Mouse (Mus musculus) kidney, postnatal 10 days (tissue): Measurements from ENCODE around the gene Erp44.

Source experiments
- DNase-seq: peaks from one replicate; pipeline ENCODE4 v3.0.0; 2021; ENCODE audit warnings: mixed read lengths

Gene Erp44

DNA sequence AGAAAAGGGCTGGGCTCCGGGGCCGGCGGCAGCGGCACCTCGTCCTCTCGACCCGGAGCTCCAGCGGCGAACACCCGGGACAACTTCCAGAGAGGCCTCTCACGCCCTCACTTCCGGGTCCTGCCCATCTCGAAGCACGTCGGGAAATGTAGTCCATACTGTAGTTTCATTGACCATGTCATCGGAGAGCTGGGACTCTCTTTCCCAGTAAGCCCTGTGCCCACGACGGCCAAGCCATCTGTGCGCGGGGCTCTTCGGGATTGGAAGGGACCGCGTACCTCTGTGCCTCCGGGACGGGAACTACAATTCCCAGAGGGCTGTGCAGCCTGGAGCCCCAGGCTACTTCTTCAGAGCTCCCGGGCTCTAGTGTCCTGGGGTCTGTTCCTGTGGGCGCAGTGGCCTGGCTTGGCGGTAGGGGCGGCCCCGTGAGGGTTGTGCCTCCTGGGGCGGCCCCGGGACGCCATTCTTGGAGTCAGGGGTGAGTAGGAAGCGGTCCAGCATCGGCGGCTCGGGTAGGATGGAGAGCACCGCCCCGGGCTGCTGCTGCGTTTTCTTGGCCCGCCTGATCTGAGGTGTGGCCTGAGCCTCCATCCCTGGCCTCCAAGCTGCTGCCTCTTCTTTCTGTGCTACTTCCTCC is at the start of gene Erp44, which contains the start of gene Invs:
Erp44 (minus strand) TSS at position 61 of the 637 bp plus-strand sequence.
Invs (plus strand) TSS at position 263 of the 637 bp plus-strand sequence.
- peak; percentile 95 for DNase-seq

DNA sequence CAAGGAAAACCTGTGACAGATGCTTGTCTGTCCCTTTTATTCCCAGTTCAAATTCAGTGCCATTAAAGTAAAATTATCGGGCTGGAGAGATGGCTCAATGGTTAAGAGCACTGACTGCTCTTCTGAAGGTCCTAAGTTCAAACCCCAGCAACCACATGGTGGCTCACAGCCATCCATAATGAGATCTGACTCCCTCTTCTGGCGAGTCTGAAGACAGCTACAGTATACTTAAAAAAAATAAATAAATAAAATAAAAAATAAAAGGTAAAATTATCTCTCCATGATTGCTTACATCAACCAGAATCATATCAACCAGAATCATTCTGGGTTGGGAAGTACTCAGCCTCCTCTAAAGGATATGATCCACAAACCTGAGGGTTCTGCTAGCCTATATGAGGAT is 48.7 kb upstream of the Erp44 start:
- no peak for DNase-seq

DNA sequence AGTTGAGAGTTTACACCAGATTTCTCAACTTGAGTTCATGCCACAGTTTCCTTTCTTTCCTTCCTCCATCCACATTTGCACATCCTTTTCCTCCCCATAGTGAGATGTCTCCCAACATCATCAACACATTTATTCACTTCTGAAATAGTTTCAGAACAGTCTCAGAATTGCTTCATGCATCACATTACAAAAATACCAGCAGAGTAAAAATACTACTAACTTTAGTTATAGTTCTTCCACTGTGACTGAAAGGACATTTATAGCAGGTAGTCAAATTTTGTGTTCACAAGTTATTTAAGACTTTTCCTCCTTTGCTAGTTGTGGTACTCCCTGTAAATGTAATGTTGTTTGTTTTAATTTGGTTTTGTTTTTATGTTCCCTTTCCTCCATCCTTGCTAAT is 47.8 kb upstream of the Erp44 start:
- DNase-seq, result no peak

DNA sequence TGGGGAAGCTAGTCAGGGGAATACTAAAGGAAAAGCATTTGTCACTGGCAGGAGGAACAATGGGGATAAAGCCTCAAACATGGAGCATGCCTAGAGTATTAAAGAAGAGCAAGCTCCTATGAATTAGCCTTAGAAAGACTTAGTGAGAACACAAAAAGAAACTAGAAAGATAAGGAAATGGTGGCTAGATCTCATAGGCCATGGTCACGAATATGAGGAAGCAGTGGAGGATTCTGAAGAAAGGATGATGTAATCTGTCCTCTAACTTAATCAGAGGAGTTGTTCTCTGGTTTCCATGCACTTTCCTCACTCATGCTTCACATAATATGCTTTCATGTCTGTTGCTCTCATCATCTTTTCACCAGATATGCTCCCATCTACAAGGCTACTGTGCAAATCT is 42.7 kb upstream of the Erp44 start:
- DNase-seq, result no peak

DNA sequence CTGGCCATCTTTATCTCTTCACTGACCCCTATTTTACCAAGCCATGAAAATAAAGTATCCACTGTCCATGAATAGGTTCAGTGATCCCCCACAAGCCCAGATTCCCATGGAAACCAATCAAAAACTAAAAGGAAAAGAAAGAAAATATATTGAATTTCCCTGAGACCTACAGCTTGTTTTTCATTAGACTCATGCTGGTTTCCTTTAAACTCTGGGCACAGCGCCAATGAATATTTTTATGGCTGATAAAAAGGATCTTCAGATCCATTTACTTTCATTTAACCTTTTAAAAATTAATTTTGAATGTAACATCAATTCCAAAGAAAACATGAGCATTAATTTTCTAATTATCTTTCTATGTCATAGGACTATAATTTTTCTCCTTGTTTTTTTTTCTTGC is 41.9 kb upstream of the Erp44 start:
- peak; percentile 46 for DNase-seq

DNA sequence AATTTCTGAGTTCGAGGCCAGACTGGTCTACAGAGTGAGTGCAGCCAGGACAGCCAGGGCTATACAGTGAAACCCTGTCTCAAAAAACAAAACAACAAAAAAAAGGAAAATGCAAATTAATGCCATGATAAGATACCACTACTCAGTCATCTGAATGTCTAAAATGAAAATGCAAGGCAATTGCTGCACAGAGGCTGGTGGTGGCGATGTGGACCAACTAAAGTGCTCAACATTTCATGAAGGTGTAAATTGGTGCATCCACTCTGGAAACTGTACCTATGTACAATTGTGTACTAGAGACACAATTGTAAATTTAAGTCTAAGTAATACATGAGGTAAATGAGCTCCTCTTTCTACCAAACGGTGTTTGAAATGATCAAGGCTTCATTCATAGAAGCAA is 36.7 kb upstream of the Erp44 start:
- no peak for DNase-seq

DNA sequence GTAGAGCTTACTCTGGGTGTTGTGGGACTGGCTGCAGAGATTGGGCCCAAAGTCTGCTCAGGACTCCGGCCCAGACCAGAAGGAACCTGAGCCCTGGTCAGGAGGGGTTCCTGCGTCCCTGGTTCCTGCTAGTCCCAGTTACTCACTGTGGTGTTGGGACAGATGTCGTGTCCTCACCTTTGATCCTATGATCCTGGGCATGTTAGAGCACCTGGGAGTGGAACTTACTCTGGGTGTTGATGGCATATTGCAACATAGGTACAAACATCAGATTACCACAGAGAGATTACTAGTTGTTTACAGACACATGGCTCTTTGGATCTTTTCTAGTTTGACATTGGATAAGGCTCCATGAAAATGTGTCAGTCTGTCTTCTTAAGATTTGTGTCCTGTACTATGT is 35.5 kb upstream of the Erp44 start:
- DNase-seq, result no peak

DNA sequence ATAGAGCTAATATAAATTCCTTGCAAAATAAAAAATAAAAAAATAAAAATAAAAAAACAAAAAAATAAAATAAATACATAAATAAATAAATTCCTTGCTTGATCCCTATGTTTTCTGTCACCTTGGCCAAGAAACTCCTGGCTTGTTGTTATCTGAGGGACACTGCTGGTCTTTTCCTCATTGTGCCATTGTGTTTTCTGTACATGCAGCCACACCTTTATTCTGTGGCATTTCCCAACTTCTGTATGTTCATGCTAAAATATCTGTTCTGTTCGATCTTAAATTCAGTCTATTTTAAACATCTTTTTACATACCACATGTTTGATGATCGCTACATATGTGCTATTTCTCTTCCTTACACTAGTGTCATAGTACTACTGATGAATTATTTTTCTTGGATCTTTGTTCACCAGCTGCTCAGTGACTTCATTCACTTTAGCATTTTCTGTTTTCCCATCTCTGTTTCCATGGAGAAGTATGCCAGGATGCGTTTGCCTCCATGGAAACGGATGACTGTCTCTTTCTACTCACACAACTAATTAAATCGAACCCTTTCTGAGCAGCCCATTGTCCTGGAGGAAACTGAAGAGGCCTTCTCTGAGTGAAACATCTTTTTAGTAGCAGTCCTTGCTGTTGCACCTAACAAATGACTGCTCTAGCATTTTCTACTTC is 7.9 kb upstream of the Erp44 start:
- no peak for DNase-seq

DNA sequence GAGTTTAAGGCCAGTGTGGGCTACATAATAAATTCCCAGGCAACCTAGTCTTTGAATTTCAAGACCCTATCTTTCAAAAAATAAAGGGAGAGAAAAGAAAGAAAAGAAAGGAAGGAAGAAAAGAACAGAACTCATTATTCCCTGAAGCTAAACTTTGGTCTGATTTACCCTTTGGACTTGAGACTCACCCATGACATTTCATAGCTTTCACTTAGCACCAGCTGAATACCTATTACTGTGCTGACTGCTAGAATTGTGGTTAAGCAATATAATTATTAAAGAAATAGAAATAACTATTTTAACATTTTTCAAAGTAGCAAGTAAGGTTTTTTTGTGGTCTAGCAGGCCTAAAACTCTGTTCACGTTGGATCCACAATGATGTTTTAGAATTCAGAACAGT is 1.8 kb upstream of the Erp44 start:
- no peak for DNase-seq

DNA sequence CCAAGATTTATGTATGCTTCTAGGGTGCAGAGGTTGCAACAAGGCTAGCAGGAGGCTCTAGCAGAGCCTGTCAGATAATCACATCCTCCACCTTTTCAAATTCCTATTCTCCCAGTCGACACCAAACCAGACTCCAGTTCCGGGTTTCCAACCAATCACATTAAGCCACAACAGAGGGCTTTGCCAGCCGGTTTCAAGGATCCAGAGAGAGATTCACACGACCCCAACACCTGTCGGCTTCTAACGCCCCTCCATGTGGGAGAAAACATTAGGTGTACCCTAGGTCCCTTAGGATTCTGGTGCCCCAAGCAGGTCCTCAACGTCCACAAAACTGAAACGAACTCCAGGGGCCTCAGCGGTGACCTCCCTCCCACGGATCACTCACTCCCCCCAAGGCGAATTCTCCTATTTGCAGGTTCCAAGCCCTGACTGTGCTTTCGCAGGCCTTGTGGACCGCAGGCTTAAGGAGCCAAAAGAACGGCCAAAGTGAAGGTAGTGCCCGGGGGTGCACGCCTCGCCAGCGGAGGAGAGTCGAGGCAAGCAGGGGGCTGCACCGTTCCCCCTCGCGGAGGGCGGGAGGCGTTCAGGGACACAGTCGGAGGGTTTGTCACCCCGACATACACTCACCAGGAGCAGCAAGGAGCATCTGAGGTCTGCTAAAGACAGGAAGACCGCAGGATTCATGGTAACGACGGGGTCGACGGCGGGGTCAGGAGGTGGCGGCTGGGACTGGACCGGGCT is 431 bp downstream of the Erp44 start:
- DNase-seq, result peak; percentile 23

DNA sequence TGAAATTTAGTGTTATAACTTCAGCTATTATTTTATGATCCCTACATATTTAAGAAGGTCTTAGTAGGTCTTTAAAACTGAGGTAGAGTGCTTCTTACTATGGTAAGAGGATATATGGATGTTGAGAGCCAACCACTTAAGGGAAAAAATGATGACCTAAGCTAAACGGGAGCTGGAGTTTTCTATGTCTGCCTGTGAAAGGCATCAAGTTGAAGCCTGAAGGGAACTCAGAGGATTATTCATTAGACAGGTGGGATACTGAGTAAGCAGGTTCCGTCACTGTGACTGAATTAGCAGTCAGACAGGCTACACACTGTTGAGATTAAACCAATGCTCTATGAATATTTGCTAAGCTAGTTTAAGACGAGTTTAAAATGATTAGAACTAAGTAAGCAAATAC is 2.3 kb downstream of the Erp44 start:
- no peak for DNase-seq

DNA sequence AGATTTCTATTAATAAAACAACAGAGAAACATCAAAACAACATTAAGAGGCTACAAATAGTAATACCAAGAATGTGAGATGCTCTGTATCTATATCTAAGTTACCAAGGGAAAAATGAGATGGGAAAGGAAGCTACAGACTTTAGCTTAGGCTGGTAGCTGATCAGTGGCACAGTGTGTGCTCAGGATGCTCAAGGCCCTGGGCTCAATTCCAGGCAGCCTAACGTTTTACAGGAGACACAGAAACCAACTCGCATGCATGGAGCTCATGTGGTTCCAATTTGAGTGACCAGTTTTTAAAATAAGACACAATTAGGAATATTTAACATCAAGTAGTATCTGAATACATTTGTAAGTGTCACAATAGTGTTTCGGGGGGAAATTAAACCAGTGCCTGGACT is 3.6 kb downstream of the Erp44 start:
- DNase-seq, result no peak

DNA sequence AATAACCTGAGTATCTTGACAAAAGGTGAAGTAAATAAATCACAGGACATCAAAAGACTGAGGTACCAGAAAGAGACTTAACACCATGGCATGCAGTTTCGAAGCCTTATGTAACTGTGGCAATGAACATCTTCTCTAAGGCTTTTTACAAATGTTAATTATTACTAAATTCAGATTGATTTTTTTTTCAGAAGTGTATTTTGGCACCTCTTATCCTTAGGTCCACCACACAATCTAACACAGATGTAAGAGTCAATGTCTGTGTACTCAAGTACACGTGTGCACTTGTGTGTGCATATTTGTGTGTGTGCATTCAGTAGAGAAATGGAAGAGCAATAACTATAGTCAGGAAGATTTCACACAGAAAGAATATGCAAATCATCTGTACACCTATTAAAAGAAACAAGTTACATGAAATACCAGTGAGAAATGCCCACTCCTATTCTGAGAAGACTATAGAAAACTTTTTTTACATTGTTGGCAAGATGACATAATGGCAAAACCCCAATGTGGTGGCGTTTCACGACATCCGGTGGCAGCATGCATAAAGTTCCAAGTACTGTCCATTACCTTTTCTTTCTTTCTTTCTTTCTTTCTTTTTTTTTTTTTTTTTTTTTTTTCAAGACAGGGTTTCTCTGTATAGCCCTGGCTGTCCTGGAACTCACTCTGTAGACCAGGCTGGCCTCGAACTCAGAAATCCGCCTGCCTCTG is 6.1 kb downstream of the Erp44 start:
- DNase-seq, result no peak

DNA sequence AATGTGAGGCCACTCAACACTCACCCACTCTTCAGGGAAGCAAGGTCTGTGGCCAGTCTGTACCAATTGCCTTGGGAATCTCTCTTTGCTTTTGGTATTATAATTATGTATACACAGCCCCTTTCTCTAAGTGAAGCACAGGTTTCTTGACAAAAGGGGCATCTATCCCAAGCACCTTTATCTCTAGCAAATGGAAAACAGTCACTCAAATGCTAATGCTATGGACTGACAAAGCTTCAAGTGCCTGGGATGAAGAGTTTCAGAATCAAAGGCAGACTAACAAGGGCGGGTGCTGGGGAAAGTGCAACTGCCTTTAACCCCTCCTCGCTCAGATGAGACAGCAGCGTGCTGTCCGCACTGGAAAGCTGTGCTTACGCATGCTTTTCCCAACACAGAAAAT is 7.5 kb downstream of the Erp44 start:
- no peak for DNase-seq

DNA sequence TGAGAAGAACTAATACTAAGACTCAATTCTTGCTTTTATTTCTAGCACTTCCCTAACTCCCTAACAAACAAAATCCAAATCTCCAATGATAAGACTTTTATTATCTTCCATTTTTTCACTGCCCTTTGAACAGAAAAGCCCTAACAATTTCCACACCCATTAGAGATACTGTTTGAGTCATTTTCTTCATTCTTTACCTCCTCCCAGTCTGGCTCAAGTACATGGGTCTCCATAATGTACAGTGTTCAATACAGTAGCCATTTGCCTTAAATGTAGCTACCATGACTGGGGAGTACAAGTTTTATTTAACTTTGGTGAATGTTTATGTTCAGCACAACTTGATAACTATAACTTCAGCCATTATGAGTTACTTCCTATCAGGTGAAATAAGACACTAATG is 8.8 kb downstream of the Erp44 start:
- no peak for DNase-seq

DNA sequence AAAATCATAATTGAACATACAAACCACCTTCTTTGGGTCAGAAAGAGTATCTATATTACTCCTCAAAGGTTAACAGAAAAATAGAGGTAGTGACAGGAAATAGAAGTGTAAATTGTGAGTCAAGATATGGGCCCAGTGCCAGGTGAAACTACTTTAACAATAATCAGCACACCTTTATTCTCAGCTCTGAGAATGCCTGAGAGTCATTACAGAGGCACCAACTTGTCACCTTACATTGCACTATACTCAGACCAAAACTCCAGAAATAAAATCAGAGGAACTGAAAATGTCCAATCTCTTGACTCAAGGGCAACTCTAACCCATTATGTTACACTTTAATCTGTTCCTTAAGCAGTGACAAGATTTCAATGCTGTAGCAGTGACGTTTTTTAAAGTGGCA is 11.2 kb downstream of the Erp44 start:
- DNase-seq, result no peak

DNA sequence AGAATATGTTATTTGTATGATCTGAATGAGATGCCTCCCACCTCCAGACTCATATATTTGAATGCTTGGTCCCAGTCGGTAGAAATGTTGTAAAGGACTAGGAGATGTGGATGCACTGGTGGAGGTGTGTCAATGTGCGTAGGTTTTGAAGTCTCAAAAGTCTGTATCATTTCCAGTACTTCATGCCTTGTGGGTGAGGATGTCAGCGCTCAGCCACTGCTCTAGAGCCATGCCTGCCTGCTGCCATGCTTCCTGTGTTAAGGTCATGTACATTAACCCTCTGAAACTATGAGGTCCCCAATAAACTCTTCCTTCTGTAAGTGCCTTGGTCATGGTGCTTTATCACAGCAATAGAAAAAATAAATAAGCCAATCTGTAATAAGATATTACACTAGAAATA is 11.7 kb downstream of the Erp44 start:
- DNase-seq, result no peak

DNA sequence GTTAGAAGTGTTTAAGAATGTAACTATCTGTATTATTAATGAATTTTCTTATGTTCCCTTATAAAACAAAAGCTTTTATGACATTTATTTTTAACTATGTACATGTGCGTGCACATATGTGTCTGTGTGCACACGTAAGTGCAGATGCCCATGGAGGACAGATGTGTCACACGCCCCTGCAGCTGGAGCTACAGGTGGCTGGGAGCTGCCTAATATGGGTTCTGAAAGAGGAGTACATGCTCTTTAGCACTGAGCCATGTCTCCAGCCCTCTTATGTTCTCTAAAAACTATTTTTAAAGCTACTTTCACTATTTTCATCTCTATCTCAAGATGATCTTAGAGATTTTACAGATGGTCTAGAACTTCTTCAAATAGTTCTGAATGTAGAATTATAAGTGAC is 21.3 kb downstream of the Erp44 start:
- DNase-seq, result no peak

DNA sequence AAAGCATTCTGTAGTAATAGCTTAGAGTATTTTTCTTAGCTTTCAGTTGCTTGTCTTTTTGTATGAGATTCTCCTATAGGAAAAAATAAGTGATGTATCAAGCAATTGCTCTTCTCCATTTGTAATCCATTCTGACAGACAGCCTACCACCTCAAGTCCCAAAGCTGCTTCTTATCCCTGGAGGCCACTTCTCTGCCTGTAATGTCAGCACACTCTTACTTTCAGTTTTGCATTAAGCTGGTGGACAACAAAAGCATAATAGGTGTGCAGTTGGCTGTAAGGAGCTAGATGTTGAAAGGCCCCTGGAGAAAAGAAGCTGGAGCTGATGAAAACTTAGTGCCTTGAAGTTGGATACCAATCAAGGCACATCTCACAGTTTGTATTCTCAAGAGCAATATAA is 26.1 kb downstream of the Erp44 start:
- no peak for DNase-seq

DNA sequence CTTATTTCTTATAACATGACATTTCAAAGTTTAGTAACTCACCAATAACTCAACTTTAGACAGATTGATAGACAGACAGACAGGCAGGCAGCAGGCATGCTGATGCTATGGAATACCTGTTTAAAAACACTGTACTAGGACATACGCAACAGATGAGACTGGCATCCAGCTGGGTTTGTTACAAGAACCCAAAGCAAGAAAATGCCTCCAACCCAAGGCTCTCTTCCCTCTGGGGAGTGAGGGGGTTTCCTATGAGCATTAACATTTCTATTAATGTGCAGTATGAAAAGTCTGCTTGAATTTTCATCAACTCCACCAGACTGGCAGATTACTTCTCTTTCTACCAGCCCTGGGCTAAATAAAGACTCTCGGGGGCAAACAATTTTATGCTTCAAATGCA is 35.1 kb downstream of the Erp44 start:
- DNase-seq, result no peak

DNA sequence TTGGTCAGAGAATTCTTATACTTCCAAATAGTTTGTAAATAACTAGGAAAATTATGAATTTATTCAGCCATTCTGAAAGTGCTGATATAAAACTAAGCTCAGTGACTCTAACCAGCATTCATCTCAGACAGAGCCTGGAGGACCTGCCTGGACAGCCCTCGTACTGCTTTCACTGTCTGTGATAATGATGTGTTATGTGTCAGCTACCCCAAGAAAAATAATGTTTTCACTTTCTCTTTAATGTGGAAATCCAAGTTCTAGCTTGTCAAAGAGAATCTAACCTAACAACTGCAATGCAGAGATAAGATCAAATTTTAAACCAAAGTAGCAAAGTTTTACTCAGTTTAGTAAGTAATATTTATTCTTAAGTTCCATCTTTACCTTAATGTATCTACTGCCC is 35.6 kb downstream of the Erp44 start:
- no peak for DNase-seq

DNA sequence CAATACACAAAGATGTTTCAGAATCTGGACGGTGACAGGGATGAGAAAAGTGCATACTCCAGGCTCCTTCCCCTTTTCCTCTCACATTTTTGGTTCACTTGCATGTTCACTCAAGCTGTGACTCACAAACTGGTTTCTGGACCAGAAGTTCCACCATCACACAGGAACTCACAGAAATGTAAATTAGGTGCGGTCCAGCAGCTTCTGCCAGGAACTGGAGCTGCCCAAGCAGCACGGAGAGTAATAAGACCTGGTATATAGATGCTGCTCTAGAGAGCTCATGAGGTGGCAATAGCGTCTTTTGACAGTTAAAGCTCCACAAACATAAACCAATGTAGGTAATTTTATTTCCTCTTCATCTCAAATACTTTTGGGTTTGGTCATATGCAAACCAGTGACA is 36.9 kb downstream of the Erp44 start:
- no peak for DNase-seq

DNA sequence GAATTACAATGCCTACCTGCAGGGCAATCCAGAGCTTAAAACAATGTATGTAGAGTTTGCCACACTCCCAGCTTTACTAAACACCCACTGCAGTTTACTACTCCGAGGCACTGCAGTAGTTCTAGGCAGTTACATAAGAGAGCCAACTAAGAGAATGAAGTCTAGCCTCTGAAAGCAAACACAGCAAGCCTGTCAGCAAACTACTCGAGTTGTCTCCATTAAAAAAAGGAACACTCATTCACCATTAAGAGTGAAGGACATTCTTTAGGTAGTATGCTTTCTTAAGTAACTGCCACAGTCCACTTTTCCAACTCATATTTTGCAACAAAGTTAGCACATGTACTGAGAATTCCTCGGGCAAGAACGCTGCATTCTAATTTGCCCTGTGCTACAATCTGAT is 40.3 kb downstream of the Erp44 start:
- no peak for DNase-seq

DNA sequence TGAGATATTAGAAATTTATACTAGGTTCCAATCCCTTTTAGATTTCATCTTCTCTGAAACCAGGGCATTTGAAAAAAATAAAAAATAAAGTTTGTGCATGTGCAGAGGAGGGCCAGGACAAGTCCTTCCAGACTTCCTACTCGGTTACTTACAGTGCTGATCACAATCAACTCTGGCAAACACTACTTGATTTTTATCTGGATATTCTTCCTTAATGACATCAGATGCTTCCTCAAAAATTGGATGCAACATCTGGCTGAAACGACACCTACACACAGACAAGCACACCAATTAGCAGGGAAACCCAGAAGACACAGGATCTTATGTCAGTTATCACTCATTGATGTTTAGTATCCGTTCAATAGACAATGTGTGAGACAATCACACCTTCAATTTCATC is 42.6 kb downstream of the Erp44 start:
- DNase-seq, result no peak
